Mouse (Mus musculus) ES-E14 (cell line): ENCODE results near the gene Fam19a3. TPM values are rescaled to one million over a fixed set of nuclear protein-coding genes. Genes with fewer than 3 reads are reported as not detected.

Source experiments
- DNase-seq: peaks from one replicate; pipeline ENCODE4 v3.0.0-alpha.2; 2013; ENCODE audit warnings: low read depth, low spot score
- H3K27ac ChIP-seq: 2 replicates; pipeline ENCODE4 v1.5.1; 2012; ENCODE audit warnings: low read depth, mild to moderate bottlenecking, low read length, moderate library complexity, mixed read lengths; ENCODE audit not compliant: poor library complexity, insufficient read depth, severe bottlenecking
- H3K36me3 ChIP-seq: 2 replicates; pipeline ENCODE4 v1.6.1; 2012; ENCODE audit warnings: mild to moderate bottlenecking, low read length, moderate library complexity, mixed read lengths; ENCODE audit not compliant: control insufficient read depth, poor library complexity, insufficient read depth, severe bottlenecking
- H3K4me1 ChIP-seq, 2 experiments: fragments of 150-350 bp in 1 of 2; sonication (generic) in 1 of 2; 2 replicates each; pipeline ENCODE4 v1.6.1; 2012; ENCODE audit warnings: low read length in 2 of 2, mild to moderate bottlenecking in 1 of 2, mixed read lengths in 1 of 2; ENCODE audit not compliant: control insufficient read depth in 2 of 2, insufficient read depth in 2 of 2, poor library complexity in 1 of 2
- H3K4me3 ChIP-seq, 2 experiments: fragments of 150-350 bp in 1 of 2; sonication (generic) in 1 of 2; 2 replicates each; pipeline ENCODE4 v1.5.1; 2012; ENCODE audit warnings: low read length in 2 of 2, low read depth in 1 of 2, mild to moderate bottlenecking in 1 of 2, mixed read lengths in 1 of 2; ENCODE audit not compliant: insufficient read depth in 1 of 2, poor library complexity in 1 of 2, severe bottlenecking in 1 of 2
- H3K9ac ChIP-seq: 2 replicates; pipeline ENCODE4 v1.6.1; 2012; ENCODE audit warnings: low read depth, mild to moderate bottlenecking, low read length, mixed read lengths; ENCODE audit not compliant: poor library complexity, insufficient read depth, severe bottlenecking
- H3K9me3 ChIP-seq: fragments of 150-350 bp; sonication (generic); 2 replicates; pipeline ENCODE4 v1.6.1; 2012; ENCODE audit warnings: low read depth, mild to moderate bottlenecking, low read length; ENCODE audit not compliant: control insufficient read depth, insufficient read depth
- CHD2 ChIP-seq: IDR thresholded peaks from 2 replicates; pipeline ENCODE4 v1.6.1; 2014; ENCODE audit warnings: mild to moderate bottlenecking, low read depth, low read length, inconsistent platforms
- HCFC1 ChIP-seq: IDR thresholded peaks from 2 replicates; pipeline ENCODE4 v1.6.1; 2012; ENCODE audit warnings: low read length, inconsistent platforms, borderline replicate concordance; ENCODE audit not compliant: insufficient read depth
- MAFK ChIP-seq: IDR thresholded peaks from 2 replicates; pipeline ENCODE4 v1.6.1; 2014; ENCODE audit warnings: mild to moderate bottlenecking, low read depth, low read length, inconsistent platforms; ENCODE audit not compliant: insufficient read depth
- ZC3H11A ChIP-seq: IDR thresholded peaks from 2 replicates; pipeline ENCODE4 v1.6.1; 2012; ENCODE audit warnings: low read depth, mild to moderate bottlenecking, inconsistent platforms, low read length, borderline replicate concordance
- ZNF384 ChIP-seq: IDR thresholded peaks from 2 replicates; pipeline ENCODE4 v1.6.1; 2012; ENCODE audit warnings: low read depth, low read length, inconsistent platforms
- in situ Hi-C, 2 experiments: fragments of 600-800 bp; cut with MboI; formaldehyde crosslinking; loops; one replicate each; pipeline ENCODE4 v1.15.1; 2025; ENCODE audit warnings: low sequenced_read_pairs in 2 of 2, inconsistent platforms in 1 of 2; ENCODE audit not compliant: unreplicated experiment in 2 of 2
- total RNA-seq: library from RNA; depleted of rRNA; stranded (reverse); fragments of 300-350 nt; gene quantifications from 2 replicates; pipeline ENCODE4 v1.2.3, GENCODE M21; 2012

Gene Fam19a3
- total RNA-seq, 1 experiment = 0.13 TPM

GRCm38 (mm10) chr3:104791017-104791416, 9.4 kb upstream of the Fam19a3 start:
- Histone ChIP-seq H3K36me3 (peaks cover 25% of the 10 kb centered on the region), H3K9me3 (no peaks in the 10 kb centered on the region), H3K4me1 (peaks cover 18 to 36% of the 10 kb centered on the region in 2 experiments), H3K4me3 (no peak overlapping the region), H3K27ac (no peak overlapping the region), H3K9ac (no peak overlapping the region)
- TF ChIP-seq ZNF384 = no peak
- no peak for DNase-seq
- in situ Hi-C loops = no loop called here

- peaks cover 14 to 30% of the 10 kb centered on the region in 2 experiments for H3K4me1 ChIP-seq
- no peak for DNase-seq
These were observed 8.8 kb upstream of the Fam19a3 start for GRCm38 (mm10) chr3:104790401-104790937.

GRCm38 (mm10) chr3:104789822-104790221, 8.2 kb upstream of the Fam19a3 start:
- in situ Hi-C loops = no loop called here
- TF ChIP-seq ZC3H11A (no peak), ZNF384 (no peak), HCFC1 (no peak), CHD2 (no peak), MAFK (no peak)
- H3K4me3 ChIP-seq = peak overlapping the region; percentile 79 to 96
- H3K4me1 ChIP-seq = peaks cover 13 to 27% of the 10 kb centered on the region in 2 experiments
- no peak overlapping the region for H3K27ac ChIP-seq
- H3K9me3 ChIP-seq = no peaks in the 10 kb centered on the region
- H3K36me3 ChIP-seq = peaks cover 20% of the 10 kb centered on the region
- DNase-seq = no peak
- H3K9ac ChIP-seq = peak overlapping the region; percentile 76

More at GRCm38 (mm10) chr3:104790401-104790937, 8.8 kb upstream of the Fam19a3 start:
- Histone ChIP-seq H3K4me3 (peak overlapping the region in 1 of 2 experiments; percentile 96; a peak in 1 of 4 replicates), H3K9ac (peak overlapping the region; percentile 76; the same call in 1 of the 2 replicates), H3K36me3 (peaks cover 24% of the 10 kb centered on the region), H3K27ac (no peak overlapping the region), H3K9me3 (no peaks in the 10 kb centered on the region)
- in situ Hi-C loops = no loop called here
- TF ChIP-seq MAFK = no peak
- no peak for TF ChIP-seq CHD2
- no peak for TF ChIP-seq ZNF384
- TF ChIP-seq HCFC1 = no peak
- TF ChIP-seq ZC3H11A = no peak

GRCm38 (mm10) chr3:104789312-104789605, 7.6 kb upstream of the Fam19a3 start:
- Histone ChIP-seq H3K4me3 (peak overlapping the region; percentile 79 to 96), H3K9me3 (no peaks in the 10 kb centered on the region), H3K27ac (no peak overlapping the region), H3K9ac (peak overlapping the region; percentile 76), H3K4me1 (peaks cover 12 to 31% of the 10 kb centered on the region in 2 experiments), H3K36me3 (peaks cover 20% of the 10 kb centered on the region)
- no peak for DNase-seq
- TF ChIP-seq CHD2 (no peak), HCFC1 (no peak), MAFK (no peak), ZNF384 (no peak), ZC3H11A (no peak)
- in situ Hi-C loops = no loop called here
